Mouse (Mus musculus) heart, postnatal 0 days (tissue): ENCODE data around the gene Hexb. TPM values are rescaled to one million over a fixed set of nuclear protein-coding genes. Genes with fewer than 3 reads are reported as not detected.

Source experiments
- ATAC-seq: fragments of 200-750 bp; cut with Nextera tagmentation; 2 replicates; pipeline ENCODE4 v1.8.0; 2017; ENCODE audit warnings: low read depth, moderate number of reproducible peaks, moderate library complexity; ENCODE audit not compliant: insufficient read depth
- DNase-seq: peaks from one replicate; pipeline ENCODE4 v3.0.0-alpha.2; 2016; ENCODE audit warnings: low spot score
- H3K27ac ChIP-seq: fragments of 300-500 bp; sonication (generic); 2 replicates; pipeline ENCODE4 v1.5.1; 2014; ENCODE audit warnings: low read depth, mild to moderate bottlenecking
- H3K27me3 ChIP-seq: fragments of 300-500 bp; sonication (generic); 2 replicates; pipeline ENCODE4 v1.6.1; 2014; ENCODE audit warnings: low read length, mixed read lengths; ENCODE audit not compliant: control insufficient read depth, insufficient read depth
- H3K36me3 ChIP-seq: fragments of 300-500 bp; sonication (generic); replicated peaks from 2 replicates; pipeline ENCODE4 v1.6.1; 2014; ENCODE audit warnings: low read length, mixed read lengths; ENCODE audit not compliant: control insufficient read depth, insufficient read depth
- H3K4me1 ChIP-seq: fragments of 300-500 bp; sonication (generic); 2 replicates; pipeline ENCODE4 v1.6.1; 2014; ENCODE audit warnings: antibody characterized with exemption; ENCODE audit not compliant: control insufficient read depth, insufficient read depth
- H3K4me2 ChIP-seq: fragments of 300-500 bp; sonication (generic); 2 replicates; pipeline ENCODE4 v1.6.1; 2014; ENCODE audit warnings: low read depth, mild to moderate bottlenecking, low read length, moderate library complexity
- H3K4me3 ChIP-seq: fragments of 300-500 bp; sonication (generic); 2 replicates; pipeline ENCODE4 v1.5.1; 2014; ENCODE audit warnings: low read depth, low read length
- H3K9ac ChIP-seq: fragments of 300-500 bp; sonication (generic); replicated peaks from 2 replicates; pipeline ENCODE4 v1.6.1; 2014; ENCODE audit warnings: low read depth, low read length, mixed read lengths
- H3K9me3 ChIP-seq: fragments of 300-500 bp; sonication (generic); replicated peaks from 2 replicates; pipeline ENCODE4 v1.6.1; 2016; ENCODE audit warnings: low read length; ENCODE audit not compliant: control insufficient read depth
- CTCF ChIP-seq: IDR thresholded peaks from 2 replicates; pipeline ENCODE4 v1.5.1; 2016; ENCODE audit warnings: antibody characterized with exemption, control low read depth, low read depth
- EP300 ChIP-seq: IDR thresholded peaks from 2 replicates; pipeline ENCODE4 v1.6.1; 2016; ENCODE audit warnings: antibody characterized with exemption, low read depth
- WGBS: fragments of 180-500 bp; shearing (Covaris S2); extraction: QIAGEN DNeasy Blood & Tissue Kit; methylation state at CpG from one replicate; pipeline ENCODE4 v1.1.7; 2014; 5-methylcytosine and 5-hydroxymethylcytosine counted together
- polyA plus RNA-seq: library from polyadenylated mRNA; unstranded; fragments of >200 nt; fragmentation: Nextera tagmentation; extraction: Ambion mirVana; gene quantifications from 2 replicates; pipeline ENCODE4 v1.2.1, GENCODE M21; 2015
- total RNA-seq: library from RNA; depleted of rRNA; stranded (reverse); fragments of >200 nt; gene quantifications from 2 replicates; pipeline ENCODE4 v1.2.3, GENCODE M21; 2014; ENCODE audit warnings: low replicate concordance

Hexb gene
- total and polyA plus RNA-seq, 2 experiments from 2014 or later, result 21.4 to 21.9 TPM

GRCm38 (mm10) chr13:97243962-97244711 is 46.0 kb upstream of the Hexb start:
- H3K27me3 ChIP-seq, result peaks cover 7% of the 10 kb centered on the region; the same call in 1 of the 2 replicates
- 48% methylated on average over 15 of the region's 15 CpGs for WGBS
- TF ChIP-seq EP300 (no peak), CTCF (no peak)
- H3K36me3 ChIP-seq, result peaks cover 16% of the 10 kb centered on the region
- ATAC-seq (no peak), DNase-seq (no peak)
- no peak overlapping the region for H3K9ac ChIP-seq
- H3K4me2 ChIP-seq, result peak overlapping the region; percentile 92
- H3K4me3 ChIP-seq, result peak overlapping the region; percentile 85
- peaks cover 32% of the 10 kb centered on the region for H3K4me1 ChIP-seq
- H3K9me3 ChIP-seq, result no peaks in the 10 kb centered on the region
- H3K27ac ChIP-seq, result no peak overlapping the region

GRCm38 (mm10) chr13:97242716-97243115 is 44.6 kb upstream of the Hexb start:
- peak overlapping the region; percentile 85 for H3K4me3 ChIP-seq
- WGBS, result 23% methylated on average over 6 of the region's 6 CpGs
- peaks cover 7% of the 10 kb centered on the region; the same call in 1 of the 2 replicates for H3K27me3 ChIP-seq
- ATAC-seq (no peak), DNase-seq (no peak)
- H3K9ac ChIP-seq, result peak overlapping the region; percentile 72; the same call in 1 of the 2 replicates
- no peaks in the 10 kb centered on the region for H3K9me3 ChIP-seq
- peak overlapping the region; percentile 94 for H3K27ac ChIP-seq
- H3K4me1 ChIP-seq, result peaks cover 20% of the 10 kb centered on the region
- peak overlapping the region; percentile 92 for H3K4me2 ChIP-seq
- peaks cover 12% of the 10 kb centered on the region for H3K36me3 ChIP-seq
- no peak for TF ChIP-seq EP300
- no peak for TF ChIP-seq CTCF

- ATAC-seq, result no peak
- DNase-seq, result no peak
- under 1% methylated on average over 20 of the region's 20 CpGs for WGBS
- Histone ChIP-seq H3K36me3 (peaks cover 10% of the 10 kb centered on the region), H3K27me3 (peaks cover 7% of the 10 kb centered on the region; the same call in 1 of the 2 replicates), H3K9me3 (no peaks in the 10 kb centered on the region), H3K9ac (peak overlapping the region; percentile 72), H3K4me2 (peak overlapping the region; percentile 92), H3K4me3 (peak overlapping the region; percentile 85), H3K4me1 (peaks cover 20% of the 10 kb centered on the region), H3K27ac (peak overlapping the region; percentile 94)
- TF ChIP-seq CTCF, result no peak
- no peak for TF ChIP-seq EP300
Observed at GRCm38 (mm10) chr13:97241787-97242280, 43.7 kb upstream of the Hexb start.

- peak within 1 kb of the TSS; percentile 94 for H3K27ac ChIP-seq
- peak; percentile 94 for ATAC-seq
- no peaks in the 10 kb centered on the region for H3K9me3 ChIP-seq
- peak; percentile 61 for TF ChIP-seq CTCF
- no peak for TF ChIP-seq EP300
- H3K4me3 ChIP-seq, result peak within 1 kb of the TSS; percentile 85
- WGBS, result under 1% methylated on average over 82 of the region's 89 CpGs
- H3K4me1 ChIP-seq, result peaks cover 20% of the 10 kb centered on the region
- peaks cover 7% of the 10 kb centered on the region; the same call in 1 of the 2 replicates for H3K27me3 ChIP-seq
- H3K36me3 ChIP-seq, result peaks cover 3% of the 10 kb centered on the region
- H3K9ac ChIP-seq, result peak within 1 kb of the TSS; percentile 72
- H3K4me2 ChIP-seq, result peak within 1 kb of the TSS; percentile 92
- DNase-seq, result peak; percentile 94
Observed at GRCm38 (mm10) chr13:97240965-97241786, 43.0 kb upstream of the Hexb start, which contains the start of gene Enc1. Gene Enc1 (plus strand): TSS chr13:97241105.

GRCm38 (mm10) chr13:97240279-97240964 is 42.3 kb upstream of the Hexb start:
- TF ChIP-seq CTCF (peak; percentile 50), EP300 (no peak)
- no peaks in the 10 kb centered on the region for H3K36me3 ChIP-seq
- no peaks in the 10 kb centered on the region for H3K9me3 ChIP-seq
- peaks cover 20% of the 10 kb centered on the region for H3K4me1 ChIP-seq
- 2% methylated on average over 35 of the region's 36 CpGs for WGBS
- DNase-seq (peak; percentile 45), ATAC-seq (peak; percentile 52)
- peak overlapping the region; percentile 94 for H3K27ac ChIP-seq
- H3K9ac ChIP-seq, result peak overlapping the region; percentile 72
- H3K4me2 ChIP-seq, result peak overlapping the region; percentile 92
- peaks cover 7% of the 10 kb centered on the region; the same call in 1 of the 2 replicates for H3K27me3 ChIP-seq
- H3K4me3 ChIP-seq, result peak overlapping the region; percentile 85
